Mouse (Mus musculus): ENCODE measurements around the gene Adgrv1.

DNA sequence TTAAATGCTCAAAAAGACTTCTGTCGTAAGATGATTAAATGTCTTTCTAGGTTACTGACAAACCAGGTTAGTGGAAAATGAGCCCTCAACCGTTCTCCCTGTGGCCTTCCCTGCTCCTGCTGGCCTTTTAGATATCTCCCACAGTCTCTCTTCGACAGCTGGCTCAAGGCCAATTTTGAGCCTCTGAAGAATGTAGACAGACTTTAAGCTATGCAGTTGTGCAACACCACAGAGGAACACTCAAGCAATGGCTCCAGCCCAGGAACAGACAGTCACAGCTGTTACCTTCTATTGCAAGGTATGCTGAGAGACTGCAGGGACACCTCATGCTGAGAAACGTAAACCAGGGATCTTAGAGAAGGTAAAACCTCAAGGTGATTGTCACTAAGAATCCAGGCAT is 529.2 kb downstream of the Adgrv1 start:
- TF ChIP-seq MAFK (IDR thresholded peaks at IDR 0.05; ENCODE audit: insufficient replicate concordance, low read length), result no peak
- no peak for TF ChIP-seq EP300 (IDR thresholded peaks at IDR 0.05; ENCODE audit: low read length)
- no peak for TF ChIP-seq SMC3 (IDR thresholded peaks at IDR 0.05; ENCODE audit: low read depth, low read length)
- TF ChIP-seq POLR2A (IDR thresholded peaks at IDR 0.05; ENCODE audit: low read depth, low read length), result no peak
- no peak for TF ChIP-seq E2F4 (IDR thresholded peaks at IDR 0.05; ENCODE audit: insufficient replicate concordance, low read depth, low read length)
- no peak for TF ChIP-seq CTCF (conservative IDR thresholded peaks at IDR 0.05 in 1 of 2, IDR thresholded peaks at IDR 0.05 in 1 of 2; ENCODE audit: low read depth in 2 of 2, low read length in 2 of 2)
- TF ChIP-seq SIN3A (IDR thresholded peaks at IDR 0.05; ENCODE audit: low read length), result no peak
- TF ChIP-seq NELFE (IDR thresholded peaks at IDR 0.05; ENCODE audit: low read depth, low read length), result no peak
- no peak for TF ChIP-seq ZNF384 (IDR thresholded peaks at IDR 0.05; ENCODE audit: low read depth, low read length)
- no peak for TF ChIP-seq ZKSCAN1 (IDR thresholded peaks at IDR 0.05; ENCODE audit: borderline replicate concordance, low read depth, low read length)

All from CH12.LX (cell line).